Mouse (Mus musculus): ENCODE data around the gene Kcna10.
A peak's percentile ranks its signal among the peaks of the same experiment; 100 is the strongest.

Kcna10 gene

GRCm38 (mm10) chr3:107182756-107183155, at the start of gene Kcna10:
Gene Kcna10, plus strand, starts transcription at chr3:107183056.
- no peak for DNase-seq

GRCm38 (mm10) chr3:107134457-107134856, 48.4 kb upstream of the Kcna10 start:
- no peak for DNase-seq

GRCm38 (mm10) chr3:107147126-107147525, 35.7 kb upstream of the Kcna10 start:
- no peak for DNase-seq

GRCm38 (mm10) chr3:107149006-107149405, 33.9 kb upstream of the Kcna10 start:
- peak in 1 of 2 experiments; percentile 31 for DNase-seq

GRCm38 (mm10) chr3:107150469-107150868, 32.4 kb upstream of the Kcna10 start:
- no peak for DNase-seq

GRCm38 (mm10) chr3:107150872-107151540, 31.9 kb upstream of the Kcna10 start:
- DNase-seq: no peak

GRCm38 (mm10) chr3:107153772-107154655, 28.8 kb upstream of the Kcna10 start:
- DNase-seq: peak; percentile 44 to 45

- DNase-seq: no peak
Observed at GRCm38 (mm10) chr3:107158856-107159255, 24.0 kb upstream of the Kcna10 start.

- peak; percentile 43 to 55 for DNase-seq
Observed at GRCm38 (mm10) chr3:107159418-107159817, 23.4 kb upstream of the Kcna10 start.

GRCm38 (mm10) chr3:107159859-107160324, 23.0 kb upstream of the Kcna10 start:
- peak; percentile 70 to 77 for DNase-seq

GRCm38 (mm10) chr3:107162741-107163140, 20.1 kb upstream of the Kcna10 start:
- peak; percentile 71 to 72 for DNase-seq

- no peak for DNase-seq
Observed at GRCm38 (mm10) chr3:107169552-107169951, 13.3 kb upstream of the Kcna10 start.

GRCm38 (mm10) chr3:107171964-107172363, 10.9 kb upstream of the Kcna10 start:
- DNase-seq: no peak

- peak; percentile 89 to 94 for DNase-seq
Observed at GRCm38 (mm10) chr3:107172556-107172955, 10.3 kb upstream of the Kcna10 start.

GRCm38 (mm10) chr3:107175486-107175885, 7.4 kb upstream of the Kcna10 start:
- peak; percentile 98 for DNase-seq

GRCm38 (mm10) chr3:107176501-107176900, 6.4 kb upstream of the Kcna10 start:
- peak; percentile 68 to 74 for DNase-seq

GRCm38 (mm10) chr3:107180860-107181259, 2.0 kb upstream of the Kcna10 start:
- DNase-seq: no peak

- DNase-seq: no peak
Observed at GRCm38 (mm10) chr3:107183178-107183577, 322 bp downstream of the Kcna10 start.

GRCm38 (mm10) chr3:107185597-107185996, 2.7 kb downstream of the Kcna10 start:
- DNase-seq: no peak

- DNase-seq: no peak
Observed at GRCm38 (mm10) chr3:107187022-107187421, 4.2 kb downstream of the Kcna10 start.

- DNase-seq: peak; percentile 77 to 80
Observed at GRCm38 (mm10) chr3:107188226-107188899, 5.5 kb downstream of the Kcna10 start.

- no peak for DNase-seq
Observed at GRCm38 (mm10) chr3:107201310-107202180, 18.7 kb downstream of the Kcna10 start.
